Mouse (Mus musculus): ENCODE measurements at regions not wholly inside any gene's neighbourhood (a gene's known extent, or its start where the extent isn't known, plus 50 kb on each side); places are given as distances from the start of the nearest gene placed in this dataset.
"Not testable (repeated sequence)": the region's sequence is repeated elsewhere in the genome, so short reads cannot be mapped to it uniquely, and the experiment has no call there.

- intact Hi-C loops (cut with DNase I): no loop called here
- DNase-seq (ENCODE audit: extremely low spot score in 1 of 2, low spot score in 2 of 2): no peak
These were observed 402.7 kb upstream of the Lrrc3b start for GRCm38 (mm10) chr14:15841390-15842023.

- intact Hi-C loops (cut with DNase I): no loop called here
- DNase-seq (ENCODE audit: extremely low spot score in 1 of 2, low spot score in 2 of 2): no peak
These were observed 403.3 kb upstream of the Lrrc3b start for GRCm38 (mm10) chr14:15842024-15842599.

- DNase-seq (ENCODE audit: extremely low spot score in 1 of 2, low spot score in 2 of 2): no peak
- intact Hi-C loops (cut with DNase I): loop anchor here (10.0 kb wide), 1 partner anchor 56 kb away; no protein-coding TSS in a partner anchor
These were observed 380.6 kb upstream of the Ngly1 start for GRCm38 (mm10) chr14:15868520-15868919.

GRCm38 (mm10) chr14:15872013-15872412 lies 377.1 kb upstream of the Ngly1 start:
- no peak for DNase-seq (ENCODE audit: extremely low spot score in 1 of 2, low spot score in 2 of 2)
- intact Hi-C loops (cut with DNase I): no loop called here

- intact Hi-C loops (cut with DNase I): loop anchor here (10.0 kb wide), 2 partner anchors 435 to 525 kb away; no protein-coding TSS in a partner anchor
- DNase-seq (ENCODE audit: extremely low spot score in 1 of 2, low spot score in 2 of 2): no peak
These were observed 368.9 kb upstream of the Ngly1 start for GRCm38 (mm10) chr14:15880146-15880545.

- DNase-seq (ENCODE audit: extremely low spot score in 1 of 2, low spot score in 2 of 2): peak in 1 of 2 experiments; percentile 24
- intact Hi-C loops (cut with DNase I): loop anchor here (10.0 kb wide), 2 partner anchors 436 to 526 kb away; no protein-coding TSS in a partner anchor
These were observed 367.8 kb upstream of the Ngly1 start for GRCm38 (mm10) chr14:15881284-15881683.

DNA sequence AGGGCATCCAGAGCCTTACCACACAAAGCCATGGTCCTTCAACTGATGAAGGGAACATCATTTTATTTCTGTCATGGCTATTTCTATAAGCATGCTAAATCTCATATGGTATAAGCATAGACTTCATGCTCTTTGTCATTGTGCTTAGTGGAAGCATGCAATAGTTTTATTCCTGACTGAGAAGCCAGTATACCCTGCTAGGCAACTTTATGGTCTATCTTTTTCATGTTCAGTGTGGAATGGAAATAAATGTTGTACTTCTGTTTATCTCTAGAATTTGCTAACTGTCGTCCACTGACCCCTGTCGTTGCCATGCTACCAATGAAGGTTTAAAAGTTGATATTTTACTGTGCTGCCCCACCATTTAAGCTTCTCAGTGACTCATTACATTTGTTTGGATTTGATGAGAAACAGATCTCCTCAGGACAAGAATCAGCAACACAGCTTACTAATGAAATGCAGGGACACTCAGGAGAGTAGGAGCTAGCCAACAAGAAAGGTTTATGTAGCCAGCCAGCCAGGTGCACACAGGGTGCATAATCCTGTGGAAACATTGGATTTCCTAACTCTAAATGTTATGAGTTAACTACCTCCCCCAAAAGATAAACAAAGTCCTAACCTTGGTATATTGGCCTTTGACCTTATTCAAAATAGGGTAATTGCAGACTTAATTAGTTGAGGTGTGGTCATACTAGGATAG lies 364.3 kb upstream of the Ngly1 start:
- intact Hi-C loops (cut with DNase I): loop anchor here (10.0 kb wide), 2 partner anchors 440 to 530 kb away; no protein-coding TSS in a partner anchor
- no peak for DNase-seq (ENCODE audit: extremely low spot score in 1 of 2, low spot score in 2 of 2)

GRCm38 (mm10) chr14:15897098-15897497 lies 352.0 kb upstream of the Ngly1 start:
- intact Hi-C loops (cut with DNase I): no loop called here
- DNase-seq (ENCODE audit: extremely low spot score in 1 of 2, low spot score in 2 of 2): no peak

- intact Hi-C loops (cut with DNase I); DNase-seq (ENCODE audit: extremely low spot score in 1 of 2, low spot score in 2 of 2): not testable (repeated sequence)
These were observed 342.7 kb upstream of the Ngly1 start for GRCm38 (mm10) chr14:15906429-15906828.

DNA sequence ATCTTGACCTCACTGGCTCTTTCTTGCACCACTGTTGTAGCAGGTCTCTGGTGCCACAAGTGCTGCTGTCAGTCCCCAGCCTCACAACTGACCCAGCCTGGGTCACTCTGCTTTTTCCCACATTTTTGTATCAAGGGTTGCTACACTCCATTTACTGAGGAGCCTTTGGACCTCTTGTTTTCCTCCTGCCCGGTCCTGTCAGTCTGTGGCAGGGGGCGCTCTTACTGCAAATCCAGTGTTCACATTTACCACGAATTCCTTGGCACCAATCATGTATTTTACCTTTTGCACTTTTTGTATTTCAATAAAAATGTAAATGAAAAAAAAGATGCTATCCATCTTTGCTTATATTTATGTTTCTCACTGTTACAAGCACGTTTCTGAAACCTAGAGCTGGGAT lies 335.9 kb upstream of the Ngly1 start:
- intact Hi-C loops (cut with DNase I); DNase-seq (ENCODE audit: extremely low spot score in 1 of 2, low spot score in 2 of 2): not testable (repeated sequence)

DNA sequence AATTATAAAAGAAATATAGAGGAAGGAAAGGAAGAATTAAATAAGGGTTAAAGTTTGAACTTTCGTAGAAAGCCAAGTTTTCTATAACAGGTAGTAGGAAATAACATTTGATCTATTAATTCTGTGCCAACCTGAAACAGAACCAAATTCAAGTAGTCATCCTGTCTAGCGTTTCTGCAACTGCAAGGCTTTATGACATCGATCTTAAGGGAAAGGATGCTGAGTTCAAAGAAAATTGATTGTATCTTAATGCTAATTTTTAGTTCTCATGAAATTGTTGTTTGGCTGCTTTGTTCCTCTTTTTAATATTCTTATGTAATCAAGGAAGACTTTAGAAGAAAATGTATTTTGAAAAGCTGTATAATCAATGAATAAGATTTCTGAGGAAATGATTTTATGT lies 334.9 kb upstream of the Ngly1 start:
- intact Hi-C loops (cut with DNase I): no loop called here

DNA sequence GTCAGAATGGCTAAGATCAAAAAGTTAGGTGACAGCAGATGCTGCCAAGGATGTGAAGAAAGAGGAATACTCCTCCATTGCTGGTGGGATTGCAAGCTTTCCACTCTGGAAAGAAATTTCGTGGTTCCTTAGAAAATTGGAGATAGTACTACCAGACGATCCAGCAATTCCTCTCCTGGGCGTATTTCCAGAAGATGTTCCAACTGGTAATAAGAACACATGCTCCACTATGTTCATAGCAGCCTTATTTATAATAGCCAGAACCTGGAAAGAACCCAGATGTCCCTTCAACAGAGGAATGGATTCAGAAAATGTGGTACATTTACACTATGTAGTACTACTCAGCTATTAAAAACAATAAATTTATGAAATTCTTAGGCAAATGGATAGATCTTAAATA lies 324.4 kb upstream of the Ngly1 start:
- DNase-seq (ENCODE audit: extremely low spot score in 1 of 2, low spot score in 2 of 2): peak in 1 of 2 experiments; percentile 2
- intact Hi-C loops (cut with DNase I): loop anchor here (10.0 kb wide), 1 partner anchor 60 kb away; no protein-coding TSS in a partner anchor

More for the DNA sequence above, 334.9 kb upstream of the Ngly1 start:
- no peak for DNase-seq (ENCODE audit: extremely low spot score in 1 of 2, low spot score in 2 of 2)

DNA sequence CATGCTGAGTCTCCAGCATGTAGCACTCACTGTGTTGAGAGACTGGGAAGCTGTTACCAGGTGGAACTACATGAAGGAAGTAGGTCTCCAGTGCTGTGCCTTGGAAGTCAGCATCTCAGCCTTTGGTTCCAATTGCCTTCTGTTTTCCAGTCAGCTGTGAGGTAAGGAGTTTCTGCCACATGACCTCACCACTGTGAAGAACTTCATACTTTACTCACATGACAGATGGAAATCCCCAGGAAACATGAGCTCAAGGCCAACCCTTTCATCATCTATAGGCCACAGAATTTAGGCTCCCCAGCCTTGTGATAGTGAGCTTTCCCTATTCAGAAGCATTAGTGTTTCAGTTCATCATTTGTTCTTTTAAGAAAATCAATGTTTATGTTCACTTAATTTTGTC lies 314.4 kb upstream of the Ngly1 start:
- intact Hi-C loops (cut with DNase I): no loop called here
- DNase-seq (ENCODE audit: extremely low spot score in 1 of 2, low spot score in 2 of 2): no peak

DNA sequence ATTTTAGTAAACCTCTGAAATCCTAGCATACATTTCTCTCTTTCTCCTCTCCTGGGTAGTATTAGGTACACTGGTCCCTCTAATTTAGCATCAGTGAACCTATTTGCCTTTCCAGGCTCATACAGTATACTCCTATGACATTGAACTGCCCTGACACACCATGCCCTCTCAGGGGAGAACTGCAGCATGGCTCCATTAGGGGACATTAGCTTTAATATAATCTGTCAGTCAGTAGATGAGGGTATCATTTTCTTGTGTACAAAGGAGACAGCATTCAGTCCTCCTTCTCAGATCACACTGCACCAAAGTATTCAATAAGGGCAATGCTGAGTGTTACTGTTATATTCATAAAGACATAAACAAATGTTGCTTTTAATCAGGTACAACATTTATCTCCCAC lies 278.8 kb upstream of the Ngly1 start:
- intact Hi-C loops (cut with DNase I): no loop called here
- no peak for DNase-seq (ENCODE audit: extremely low spot score in 1 of 2, low spot score in 2 of 2)

- intact Hi-C loops (cut with DNase I): no loop called here
- DNase-seq (ENCODE audit: extremely low spot score in 1 of 2, low spot score in 2 of 2): no peak
These were observed 278.3 kb upstream of the Ngly1 start for GRCm38 (mm10) chr14:15970767-15971166.

DNA sequence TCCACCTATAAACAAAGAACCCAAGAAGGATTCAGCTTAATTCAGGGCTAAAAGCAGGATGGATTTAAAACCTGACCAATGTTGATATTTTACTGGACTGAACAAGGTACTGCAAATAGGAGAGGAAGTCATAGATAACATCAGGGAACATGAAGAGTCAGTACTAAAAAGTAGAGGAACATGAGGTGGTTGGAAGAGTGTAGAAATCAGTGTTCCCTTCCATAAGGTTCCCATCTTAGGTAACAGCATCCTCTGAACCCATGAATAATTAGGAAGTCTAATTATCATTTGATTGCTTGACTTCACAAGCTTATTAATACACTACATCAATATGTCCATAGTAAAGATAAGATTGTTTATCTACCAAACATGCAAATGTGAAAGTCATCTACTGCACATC lies 277.8 kb upstream of the Ngly1 start:
- DNase-seq (ENCODE audit: extremely low spot score in 1 of 2, low spot score in 2 of 2): no peak
- intact Hi-C loops (cut with DNase I): no loop called here

- intact Hi-C loops (cut with DNase I): no loop called here
- no peak for DNase-seq (ENCODE audit: extremely low spot score in 1 of 2, low spot score in 2 of 2)
These were observed 271.7 kb upstream of the Ngly1 start for GRCm38 (mm10) chr14:15977366-15977765.

DNA sequence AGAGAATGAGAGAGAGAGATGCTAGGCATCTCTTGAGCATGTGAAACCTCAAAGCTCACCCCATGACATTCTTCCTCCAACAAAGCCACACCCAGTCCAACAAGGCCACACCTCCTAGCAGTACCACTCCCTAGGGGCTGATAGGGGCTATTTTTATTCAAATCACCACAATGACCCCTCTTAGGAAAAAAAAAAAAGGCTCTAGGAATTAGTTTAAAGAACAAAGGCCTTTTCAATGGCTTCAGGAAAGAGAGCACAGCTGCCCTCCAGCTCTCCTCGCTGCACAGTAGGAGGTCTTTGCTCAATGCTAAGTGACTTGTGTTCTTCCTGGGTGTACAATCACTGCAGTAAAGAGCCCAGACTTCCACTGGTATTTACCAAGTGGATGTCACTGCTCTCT lies 270.8 kb upstream of the Ngly1 start:
- DNase-seq (ENCODE audit: extremely low spot score in 1 of 2, low spot score in 2 of 2): peak in 1 of 2 experiments; percentile 8
- intact Hi-C loops (cut with DNase I): no loop called here

DNA sequence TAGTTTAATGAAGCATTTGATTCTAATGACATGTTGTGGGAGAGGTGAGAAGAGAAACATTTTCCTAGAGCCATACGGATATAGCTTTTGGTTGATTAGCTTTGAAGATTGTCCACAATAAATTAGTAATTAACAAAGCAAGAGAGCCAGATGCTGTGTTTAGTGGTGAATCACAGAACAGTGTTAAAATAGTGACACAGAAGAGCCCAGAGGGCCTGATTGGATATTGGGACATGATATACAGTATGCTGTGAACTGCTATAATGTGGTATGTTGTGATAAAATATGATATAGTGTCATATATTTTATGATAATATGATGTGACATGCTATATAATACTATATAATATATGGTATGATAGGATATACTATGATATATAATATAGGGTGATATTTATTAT lies 243.7 kb upstream of the Ngly1 start:
- intact Hi-C loops (cut with DNase I): no loop called here
- no peak for DNase-seq (ENCODE audit: extremely low spot score in 1 of 2, low spot score in 2 of 2)

GRCm38 (mm10) chr14:16006968-16007367 lies 242.1 kb upstream of the Ngly1 start:
- DNase-seq (ENCODE audit: extremely low spot score in 1 of 2, low spot score in 2 of 2): no peak
- intact Hi-C loops (cut with DNase I): no loop called here

Measured in left cerebral cortex, postnatal 10 days (tissue).